Mouse (Mus musculus) cerebellum, adult 9-10 months (tissue): ENCODE data around the gene Xpc.

ENCODE experiments used
- DNase-seq: peaks from one replicate; pipeline ENCODE4 v3.0.0; 2022

The Xpc gene

GRCm38 (mm10) chr6:91522816-91523215 lies 7.1 kb upstream of the Xpc start:
- no peak for DNase-seq

- DNase-seq: no peak
These were observed 2.8 kb upstream of the Xpc start for GRCm38 (mm10) chr6:91518454-91519020.

GRCm38 (mm10) chr6:91514737-91515362 lies 838 bp downstream of the Xpc start:
- peak; percentile 37 for DNase-seq

DNA sequence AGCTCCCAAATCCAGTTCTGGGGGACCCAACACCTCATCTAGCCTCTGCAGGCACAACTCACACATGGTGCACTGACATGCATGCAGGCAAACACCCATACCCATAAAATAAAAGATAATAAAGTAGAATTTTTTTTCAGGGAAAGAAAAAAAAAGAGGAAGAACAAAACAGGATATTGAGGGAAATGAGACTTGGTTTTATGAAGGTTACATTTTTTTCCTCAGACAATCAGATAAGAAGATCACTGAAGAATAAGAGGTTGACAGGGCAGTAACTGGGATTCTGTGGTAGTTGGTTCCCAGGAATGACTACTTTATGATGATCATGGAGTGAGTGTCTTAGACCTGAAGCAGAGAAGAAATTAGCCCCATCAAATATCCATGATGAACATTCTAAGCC lies 1.6 kb downstream of the Xpc start:
- no peak for DNase-seq

GRCm38 (mm10) chr6:91510211-91510610 lies 5.5 kb downstream of the Xpc start:
- no peak for DNase-seq

- DNase-seq: peak; percentile 51
These were observed 6.4 kb downstream of the Xpc start for GRCm38 (mm10) chr6:91509326-91509725.

- no peak for DNase-seq
These were observed 7.6 kb downstream of the Xpc start for GRCm38 (mm10) chr6:91508041-91508440.

GRCm38 (mm10) chr6:91506036-91506435 lies 9.7 kb downstream of the Xpc start:
- DNase-seq: no peak

DNA sequence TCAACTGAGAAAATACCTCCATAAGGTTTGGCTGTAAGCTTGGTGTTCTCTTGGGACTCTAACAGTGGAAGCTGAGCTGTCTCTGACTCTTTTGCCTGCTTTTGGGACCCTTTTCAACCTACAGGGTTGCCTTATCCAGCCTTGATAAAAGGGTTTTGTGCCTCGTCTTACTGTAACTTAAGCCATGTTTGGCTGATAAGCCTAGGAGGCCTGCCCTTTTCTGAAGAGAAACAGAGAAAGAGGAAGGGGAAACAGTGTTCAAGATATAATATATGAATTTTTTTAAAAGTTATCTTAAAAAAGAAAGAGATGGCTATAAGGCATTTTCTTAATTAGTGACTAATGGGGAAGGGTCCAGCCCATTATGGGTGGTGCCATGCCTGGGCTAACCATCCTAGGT lies 12.4 kb downstream of the Xpc start:
- no peak for DNase-seq

- DNase-seq: no peak
These were observed 21.2 kb downstream of the Xpc start for GRCm38 (mm10) chr6:91494526-91494925.

- DNase-seq: no peak
These were observed 22.6 kb downstream of the Xpc start for GRCm38 (mm10) chr6:91493053-91493452.

DNA sequence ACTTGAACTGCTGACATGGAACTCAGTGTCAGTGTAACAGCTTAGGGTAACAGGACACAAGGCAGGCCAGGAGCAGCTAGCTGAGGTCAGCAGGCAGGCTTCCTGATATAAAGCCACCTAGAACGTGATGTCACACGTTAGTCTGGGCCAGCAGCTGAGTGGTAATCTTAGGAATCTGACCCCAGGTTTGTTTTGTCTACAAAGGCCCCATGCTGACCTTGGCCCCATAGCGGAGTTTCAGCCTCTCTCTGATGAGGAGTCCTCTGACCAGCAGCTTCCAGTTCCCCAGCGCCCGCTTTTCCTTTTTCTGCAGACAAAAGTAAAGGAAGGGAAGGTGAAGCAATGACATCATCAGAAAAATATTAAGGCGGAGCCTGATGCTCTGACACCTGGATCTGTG lies 24.7 kb downstream of the Xpc start:
- no peak for DNase-seq

- DNase-seq: no peak
These were observed 25.8 kb downstream of the Xpc start for GRCm38 (mm10) chr6:91489872-91490271.

DNA sequence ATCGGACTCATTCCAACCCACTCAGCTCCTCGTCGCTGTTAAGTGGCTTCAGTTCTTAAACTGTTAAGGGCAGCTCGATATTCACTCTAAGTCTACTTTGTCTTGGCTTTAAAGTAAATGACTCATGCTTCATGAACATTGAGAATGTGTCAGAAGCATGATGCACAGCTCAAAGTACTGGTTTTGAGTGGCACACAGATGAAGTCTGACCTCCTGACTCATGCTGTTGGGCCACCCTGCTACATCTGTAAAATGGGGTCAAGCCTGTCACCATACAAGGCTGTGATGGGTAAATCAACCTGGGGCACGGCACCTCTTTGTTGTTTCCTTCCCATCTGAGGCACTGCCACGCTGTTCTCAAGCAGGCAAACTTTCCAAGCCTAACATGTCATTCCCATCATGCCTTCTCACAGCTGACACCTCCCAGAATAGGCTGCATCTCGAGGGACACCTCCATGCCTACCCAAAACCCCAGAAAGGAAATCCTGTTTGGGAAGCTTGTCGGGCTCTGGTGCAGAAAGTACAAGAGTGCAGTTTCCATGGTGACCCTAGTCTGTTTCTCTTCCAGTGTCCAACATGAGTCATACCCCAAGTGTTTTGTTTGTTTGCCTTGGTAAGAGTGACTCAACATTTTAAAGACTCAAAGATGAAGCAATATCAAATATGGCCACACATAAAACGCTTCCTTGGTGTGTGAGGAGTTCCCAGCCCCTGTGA lies 27.0 kb downstream of the Xpc start:
- no peak for DNase-seq

DNA sequence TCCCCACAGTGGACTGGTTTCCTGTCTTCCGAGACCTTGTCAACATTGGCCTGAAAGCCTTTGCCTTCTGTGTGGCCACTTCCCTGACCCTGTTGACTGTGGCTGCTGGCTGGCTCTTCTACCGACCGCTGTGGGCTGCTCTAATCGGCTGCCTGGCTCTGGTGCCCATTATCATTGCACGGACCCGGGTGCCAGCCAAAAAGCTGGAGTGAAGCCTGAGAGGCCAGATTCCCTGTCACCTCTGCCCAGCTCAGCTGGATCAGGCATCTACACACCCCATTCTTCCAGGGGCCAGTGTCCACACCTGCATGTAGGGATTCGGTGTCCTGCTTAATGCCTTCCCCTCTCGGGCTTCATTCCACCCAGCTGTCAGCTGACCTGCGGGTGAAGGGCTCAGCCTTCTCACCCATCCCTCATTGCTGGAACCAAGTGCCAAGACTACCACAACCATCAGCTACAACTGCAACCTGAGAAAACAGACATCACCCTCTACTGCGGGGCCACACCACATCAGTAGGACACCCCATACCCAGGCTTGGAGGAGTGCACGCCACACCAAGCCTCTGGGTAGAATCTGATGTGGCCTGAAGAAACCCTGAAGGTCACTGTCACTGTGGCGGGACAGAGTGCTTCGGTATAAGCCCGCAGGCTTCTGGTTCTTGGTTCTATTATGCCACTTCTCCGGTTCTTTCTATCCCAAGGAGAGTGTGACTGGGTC lies 28.8 kb downstream of the Xpc start:
- no peak for DNase-seq

- DNase-seq: no peak
These were observed 32.3 kb downstream of the Xpc start for GRCm38 (mm10) chr6:91483371-91483770.

- DNase-seq: no peak
These were observed 39.1 kb downstream of the Xpc start for GRCm38 (mm10) chr6:91476541-91476940.

DNA sequence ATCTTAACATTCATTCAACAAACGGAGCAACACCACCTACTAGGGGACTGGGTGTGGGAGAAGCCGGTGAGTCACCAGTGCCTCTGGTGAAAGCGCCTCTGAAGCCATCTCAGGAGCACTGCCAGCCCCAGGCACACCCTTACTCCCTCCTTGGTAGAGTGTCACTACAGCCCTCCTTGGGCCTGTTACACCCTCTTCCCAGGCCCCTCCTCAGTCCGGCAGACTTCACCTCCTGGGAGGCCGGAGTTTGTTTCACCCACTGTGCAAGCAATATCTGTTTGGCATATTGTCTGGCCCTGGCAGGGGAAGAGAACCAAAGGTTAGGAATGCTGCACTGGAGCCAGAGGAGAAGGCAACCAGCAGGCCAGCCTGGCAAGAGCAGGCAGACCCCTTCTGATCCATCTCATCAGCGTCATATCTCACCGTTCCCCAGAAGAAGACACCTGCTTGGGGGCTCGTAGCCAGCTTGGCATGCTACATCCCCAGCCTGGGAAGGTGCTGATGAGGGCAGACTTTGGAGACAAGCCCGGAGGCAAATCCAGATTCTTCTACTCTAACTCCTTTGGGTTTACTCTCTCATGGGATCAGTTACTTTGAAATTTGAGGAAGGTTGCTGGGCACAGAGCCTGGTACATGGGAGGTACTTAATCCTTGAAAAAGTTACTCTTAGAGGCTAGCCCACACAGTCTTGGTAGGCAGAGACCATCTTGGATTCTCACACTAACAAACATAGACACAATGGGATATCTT lies 41.1 kb downstream of the Xpc start:
- DNase-seq: no peak

- DNase-seq: peak; percentile 60
These were observed 41.8 kb downstream of the Xpc start for GRCm38 (mm10) chr6:91473805-91474440.

GRCm38 (mm10) chr6:91472868-91473804 lies 42.6 kb downstream of the Xpc start, which contains the start of the genes Chchd4 and Tmem43:
Gene Chchd4, minus strand, starts transcription at chr6:91473546.
Gene Tmem43, plus strand, starts transcription at chr6:91473703.
- peak; percentile 99 for DNase-seq

GRCm38 (mm10) chr6:91472319-91472718 lies 43.4 kb downstream of the Xpc start:
- peak; percentile 55 for DNase-seq
